Mouse (Mus musculus) heart, postnatal 14 days (tissue): ENCODE results near the gene Dynlt1f. TPM values are rescaled to one million over a fixed set of nuclear protein-coding genes. Genes with fewer than 3 reads are reported as not detected.
"Not testable (repeated sequence)": the region's sequence is repeated elsewhere in the genome, so short reads cannot be mapped to it uniquely, and the experiment has no call there.

Experiments used
- DNase-seq, 2 experiments: peaks; one replicate each; pipeline ENCODE4 v3.0.0; 2021 to 2022
- intact Hi-C: fragments of 180-260 bp; cut with DNase I; formaldehyde crosslinking; loops from one replicate; pipeline ENCODE4 v1.15.1; 2025
- total RNA-seq, 2 experiments: library from RNA; stranded (reverse); gene quantifications; 2 replicates each; pipeline ENCODE4 v1.2.3; 2021

The Dynlt1f gene
- total RNA-seq, 2 experiments from 2014 or later = 73.6 to 75.8 TPM

DNA sequence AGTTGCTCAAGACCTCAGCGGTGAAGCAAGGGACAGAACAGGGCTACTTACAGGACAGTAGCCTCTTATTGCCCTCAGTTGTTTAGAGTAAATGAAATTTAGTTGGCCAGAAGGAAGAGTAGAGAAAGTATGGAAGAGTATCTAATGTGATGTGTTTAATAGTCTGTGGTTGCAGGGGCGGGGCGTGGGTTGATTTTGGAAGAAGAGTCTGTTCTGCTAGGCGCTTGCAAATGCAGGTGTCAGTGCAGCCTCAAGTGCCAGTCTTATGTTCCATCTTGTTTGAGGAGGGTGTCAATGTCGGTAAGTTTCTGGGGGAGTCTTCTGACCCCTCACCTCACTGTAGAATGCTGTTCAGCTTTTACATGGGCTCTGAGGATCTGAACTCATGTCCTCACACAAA, 9.7 kb upstream of the Dynlt1f start:
- DNase-seq, intact Hi-C loops: not testable (repeated sequence)

DNA sequence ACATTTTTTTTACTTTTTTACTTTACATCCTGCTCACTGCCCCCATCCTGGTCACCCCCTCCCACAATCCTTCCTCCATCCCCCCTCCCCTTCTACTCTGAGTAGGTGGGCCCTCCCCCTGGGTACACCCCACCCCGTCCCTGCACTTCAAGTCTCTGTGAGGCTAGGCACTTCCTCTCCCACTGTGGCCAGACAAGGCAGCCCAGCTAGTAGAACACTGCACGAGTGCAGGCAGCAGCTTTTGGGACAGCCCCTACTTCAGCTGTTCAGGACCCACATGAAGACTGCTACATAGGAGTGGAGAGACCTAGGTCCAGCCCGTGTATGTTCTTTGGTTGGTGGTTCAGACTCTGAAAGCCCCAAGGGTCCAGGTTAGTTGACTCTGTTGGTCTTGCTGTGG, 7.1 kb upstream of the Dynlt1f start:
- intact Hi-C loops, DNase-seq: not testable (repeated sequence)

DNA sequence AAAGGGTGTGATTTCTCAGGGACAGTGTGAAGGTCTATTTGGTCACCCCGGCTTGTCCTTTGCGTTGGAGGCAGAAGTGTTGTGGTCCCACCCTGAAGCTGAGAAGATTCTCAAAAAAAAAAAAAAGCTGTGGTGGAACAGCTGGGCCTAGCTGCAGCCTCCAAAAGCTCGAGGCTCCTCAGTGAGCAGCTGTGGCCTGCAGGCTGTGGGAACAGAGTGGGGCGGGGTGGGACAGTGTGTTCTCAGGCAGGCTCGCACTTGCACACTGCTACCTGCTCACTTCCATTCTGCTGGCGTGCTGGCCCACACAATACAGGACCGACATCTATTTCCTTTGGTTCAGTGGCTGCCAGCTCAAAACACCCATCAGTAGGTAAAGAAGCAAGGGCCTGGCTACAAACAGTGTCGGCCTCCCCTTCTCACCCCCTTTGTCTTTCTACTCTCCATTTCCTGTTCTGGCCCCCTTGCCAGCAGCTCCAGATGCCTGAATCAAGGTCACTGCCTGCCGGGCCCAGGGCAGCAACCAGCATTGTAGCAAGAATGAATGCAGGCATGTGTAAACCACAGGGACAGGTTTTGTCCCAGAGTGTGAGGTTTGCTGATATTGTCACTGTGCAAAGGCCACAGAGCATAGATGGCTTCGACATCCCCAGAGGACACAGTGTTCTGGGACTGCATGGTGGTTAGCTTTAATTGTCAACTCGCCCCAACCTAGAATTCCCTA, 5.6 kb upstream of the Dynlt1f start:
- intact Hi-C loops = not testable (repeated sequence)
- DNase-seq = peak; percentile 56 to 60

- peak in 1 of 2 experiments; percentile 23 for DNase-seq
- intact Hi-C loops = not testable (repeated sequence)
Measured at GRCm38 (mm10) chr17:6660589-6660988, 4.9 kb upstream of the Dynlt1f start.

GRCm38 (mm10) chr17:6658801-6659200, 3.1 kb upstream of the Dynlt1f start, which contains the start of gene Sytl3:
Gene Sytl3 (plus strand): TSS chr17:6659093.
- DNase-seq, intact Hi-C loops: not testable (repeated sequence)

GRCm38 (mm10) chr17:6656471-6656870, 771 bp upstream of the Dynlt1f start:
- DNase-seq, intact Hi-C loops: not testable (repeated sequence)

- intact Hi-C loops = not testable (repeated sequence)
Measured at GRCm38 (mm10) chr17:6655087-6655511, 601 bp downstream of the Dynlt1f start.

DNA sequence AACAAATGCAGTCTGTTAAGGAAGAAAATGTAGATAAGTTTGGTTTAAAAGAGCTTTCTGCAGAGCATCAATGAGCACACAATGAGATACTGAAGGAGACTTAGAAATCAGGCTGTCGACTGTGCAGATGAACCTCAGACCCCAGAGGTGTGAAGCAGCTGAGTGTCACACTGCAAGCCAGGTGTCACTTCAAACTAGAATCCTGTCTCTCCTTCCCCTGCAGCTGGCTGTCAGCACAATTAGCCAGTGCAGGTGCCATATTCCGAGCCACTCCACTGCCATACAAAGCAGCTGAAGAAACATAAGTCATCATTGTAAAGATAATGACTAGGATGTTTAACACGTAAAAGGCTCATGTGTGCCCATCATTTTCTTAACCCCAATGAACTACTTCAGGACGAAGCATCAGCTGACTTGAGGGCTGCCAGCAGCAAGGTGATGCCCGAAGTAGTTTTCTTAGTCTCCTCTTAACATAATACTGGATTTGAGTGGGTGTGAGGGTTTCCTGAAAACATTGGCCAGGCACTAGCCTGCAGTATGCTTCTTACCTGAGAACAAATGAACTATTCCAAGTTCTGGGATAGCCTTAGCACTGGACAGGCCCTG, 2.3 kb downstream of the Dynlt1f start:
- intact Hi-C loops, DNase-seq: not testable (repeated sequence)

More at GRCm38 (mm10) chr17:6655087-6655511, 601 bp downstream of the Dynlt1f start:
- DNase-seq = peak; percentile 64 to 74

DNA sequence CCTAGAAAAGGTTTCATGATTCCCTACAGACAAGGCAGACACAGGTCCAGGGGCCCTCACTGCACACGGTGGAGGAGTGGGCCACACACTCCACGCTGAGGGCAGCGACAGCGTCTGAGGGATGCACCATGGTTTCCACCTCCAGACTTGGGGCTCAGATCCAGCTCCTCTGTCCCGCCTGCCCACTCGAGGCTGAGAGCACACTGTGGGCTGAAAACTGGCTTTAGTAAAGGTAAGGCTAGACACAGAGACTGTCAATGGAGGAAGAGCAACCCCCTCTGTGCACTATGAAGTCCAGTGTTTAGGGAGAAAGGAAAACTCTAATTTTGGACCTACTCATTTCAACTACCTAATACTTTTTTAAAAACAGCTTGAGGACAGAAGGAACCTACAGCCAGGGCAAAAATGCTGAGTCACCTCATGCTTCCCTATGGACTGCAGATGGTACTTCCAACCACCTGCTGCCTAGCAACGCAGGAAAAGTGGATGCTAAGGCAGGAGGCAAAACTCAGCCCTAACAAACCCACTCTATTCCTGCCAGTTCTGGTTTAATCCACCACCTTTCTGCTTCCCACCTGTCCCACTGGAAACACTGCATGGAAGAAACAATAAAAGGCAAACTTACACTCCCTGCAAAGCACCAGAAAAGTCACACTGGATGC, 4.7 kb downstream of the Dynlt1f start:
- intact Hi-C loops, DNase-seq: not testable (repeated sequence)

- intact Hi-C loops = not testable (repeated sequence)
Measured at GRCm38 (mm10) chr17:6647452-6647851, 8.2 kb downstream of the Dynlt1f start.

GRCm38 (mm10) chr17:6646841-6647240, 8.9 kb downstream of the Dynlt1f start:
- intact Hi-C loops, DNase-seq: not testable (repeated sequence)

More at GRCm38 (mm10) chr17:6647452-6647851, 8.2 kb downstream of the Dynlt1f start:
- not testable (repeated sequence) for DNase-seq

GRCm38 (mm10) chr17:6645668-6646067, 10.0 kb downstream of the Dynlt1f start:
- intact Hi-C loops, DNase-seq: not testable (repeated sequence)

DNA sequence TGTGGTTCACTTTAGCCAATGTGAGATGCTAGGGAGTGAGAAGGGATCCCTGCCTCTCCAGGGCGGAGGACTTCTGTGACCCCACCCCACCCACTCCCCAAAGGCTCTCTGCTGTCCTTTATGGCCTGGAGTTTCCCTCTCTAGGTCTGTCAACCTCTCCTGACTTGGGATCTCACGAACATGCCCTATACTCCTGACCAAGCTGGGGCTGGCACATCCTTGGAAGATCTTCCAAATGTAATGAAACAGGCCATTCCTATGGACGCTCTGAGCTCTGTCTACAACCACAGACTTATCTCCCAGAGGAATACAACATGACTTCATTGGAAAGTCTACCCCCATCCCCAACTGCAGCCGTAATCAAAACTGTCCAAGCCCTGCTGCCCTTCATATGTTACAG, 11.0 kb downstream of the Dynlt1f start:
- DNase-seq, intact Hi-C loops: not testable (repeated sequence)

DNA sequence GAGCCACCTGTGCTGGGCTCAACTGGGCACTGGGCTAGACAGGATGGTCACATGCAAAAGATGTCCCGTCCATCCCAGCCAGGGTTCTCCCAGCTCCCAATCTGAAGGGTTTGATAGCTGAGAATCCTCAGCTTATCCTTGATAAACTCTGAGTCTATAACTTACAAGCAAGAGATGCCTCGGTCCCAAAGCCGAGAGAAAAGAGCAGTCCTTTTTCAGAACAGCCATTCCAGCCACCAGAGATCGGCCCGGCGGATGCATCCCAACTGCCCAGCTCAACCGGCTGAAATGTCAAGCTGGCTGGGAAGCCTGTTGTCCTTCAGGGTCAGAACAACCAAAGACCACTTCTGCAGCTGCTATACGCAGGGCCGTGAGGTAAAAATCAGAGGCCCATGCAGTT, 11.5 kb downstream of the Dynlt1f start:
- intact Hi-C loops, DNase-seq: not testable (repeated sequence)

GRCm38 (mm10) chr17:6640771-6641429, 14.8 kb downstream of the Dynlt1f start:
- DNase-seq, intact Hi-C loops: not testable (repeated sequence)

DNA sequence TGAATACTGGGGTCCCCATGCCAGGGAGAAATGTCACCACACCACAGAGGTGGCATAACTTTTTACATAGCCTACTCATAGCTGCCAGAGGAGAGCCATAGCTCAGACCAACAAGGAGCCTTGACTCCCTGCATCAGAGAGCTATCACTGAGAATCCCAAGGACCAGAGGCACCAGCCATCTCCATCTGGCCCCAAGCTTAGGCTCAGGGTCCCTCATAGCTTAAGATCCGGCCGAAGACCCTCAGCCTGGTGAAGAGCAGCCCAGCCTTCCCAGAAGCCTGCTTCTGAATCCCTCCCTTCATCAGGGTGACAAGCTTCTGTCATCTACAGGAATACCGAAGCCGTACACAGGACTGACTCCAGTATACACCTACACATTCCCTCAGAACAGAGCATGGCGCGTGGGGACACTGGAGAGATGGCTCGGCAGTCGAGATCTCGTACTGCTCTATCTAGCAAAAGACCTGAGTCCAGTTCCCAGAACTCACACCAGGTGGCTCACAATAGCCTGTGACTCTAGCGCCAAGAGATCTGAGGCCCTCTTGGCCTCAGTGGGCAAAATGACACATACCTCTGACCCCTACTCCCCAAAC, 15.6 kb downstream of the Dynlt1f start:
- DNase-seq, intact Hi-C loops: not testable (repeated sequence)

DNA sequence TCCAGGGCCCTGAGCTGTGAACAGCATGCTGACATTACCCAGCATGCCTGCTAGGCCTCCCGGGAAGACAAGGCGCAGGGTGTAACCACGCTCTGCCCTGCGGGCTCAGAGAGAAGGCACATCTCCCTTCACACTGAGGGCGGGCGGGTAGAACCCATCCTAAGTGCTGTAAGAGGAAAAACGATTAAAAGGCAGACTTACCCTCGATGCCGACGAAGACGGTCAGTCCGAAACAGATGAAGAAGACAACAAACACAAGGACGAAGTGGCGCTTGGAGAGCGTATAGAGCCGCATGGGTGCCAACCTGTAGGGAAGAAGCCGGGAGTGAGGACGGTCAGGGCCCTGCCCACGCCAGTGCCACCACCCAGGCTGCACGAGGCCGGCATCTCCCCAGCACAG, 16.2 kb downstream of the Dynlt1f start:
- intact Hi-C loops, DNase-seq: not testable (repeated sequence)

DNA sequence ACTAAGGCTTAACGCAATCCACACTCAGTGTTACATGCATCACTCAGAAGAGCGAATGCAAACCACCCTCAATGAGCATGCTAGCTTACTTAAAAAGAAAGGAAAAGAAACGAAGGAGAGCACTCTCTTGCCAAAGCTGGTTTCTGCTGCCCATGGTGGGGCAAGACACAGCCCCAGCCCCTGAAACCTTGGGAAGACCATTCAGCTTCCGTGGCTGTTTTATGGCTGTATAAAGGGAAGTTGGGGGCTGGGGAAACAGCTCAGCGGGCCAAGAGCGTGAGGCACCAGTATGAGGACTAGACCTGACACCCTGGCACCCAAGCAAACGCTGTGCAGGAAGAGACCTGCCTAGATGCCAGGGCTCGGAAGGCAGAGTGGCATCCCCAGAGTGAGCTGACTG, 17.3 kb downstream of the Dynlt1f start:
- DNase-seq, intact Hi-C loops: not testable (repeated sequence)

DNA sequence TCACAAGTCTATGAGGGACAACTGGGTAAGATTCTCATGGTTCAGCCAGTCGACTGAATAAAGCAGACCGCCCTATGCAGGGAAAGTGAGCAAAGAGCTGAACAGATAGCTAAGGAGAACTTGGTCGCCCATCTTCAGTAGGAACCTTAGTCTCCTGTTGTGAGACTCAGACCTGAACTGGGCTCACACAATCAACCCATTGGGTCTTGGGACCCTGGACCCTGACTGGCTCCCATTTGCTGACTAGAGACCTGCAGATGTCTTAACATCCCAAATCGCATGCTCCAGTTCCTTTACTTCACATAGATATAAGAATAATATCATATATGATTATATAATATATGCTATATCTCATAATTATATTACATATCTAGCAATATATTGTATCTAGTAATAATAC, 18.3 kb downstream of the Dynlt1f start:
- DNase-seq, intact Hi-C loops: not testable (repeated sequence)

DNA sequence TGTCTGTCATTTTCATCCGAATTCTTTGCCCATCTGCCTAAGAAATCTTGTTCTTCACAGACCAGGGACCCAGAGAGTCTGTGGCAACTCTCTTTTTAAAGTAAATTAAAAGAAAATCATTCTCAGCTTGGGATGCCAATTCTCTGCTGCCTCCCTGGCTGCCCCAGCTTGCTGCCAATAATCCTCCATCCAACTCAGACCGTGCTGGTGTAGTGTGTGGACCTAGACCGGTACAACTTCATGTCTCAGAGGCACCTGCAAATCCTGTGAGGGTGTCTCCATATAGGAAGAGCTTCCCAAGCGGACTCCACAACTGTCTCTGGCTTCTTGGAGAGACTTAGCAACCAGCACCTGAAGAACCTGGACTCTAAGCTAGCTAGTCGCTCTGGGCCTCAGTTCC, 18.8 kb downstream of the Dynlt1f start:
- intact Hi-C loops = no loop called here
- DNase-seq = no peak
